Mouse (Mus musculus): Measurements from ENCODE around the gene Plin2. TPM values are rescaled to one million over a fixed set of nuclear protein-coding genes. Genes with fewer than 3 reads are reported as not detected.

Gene Plin2
- polyA plus RNA-seq, 1 experiment: 207 TPM

DNA sequence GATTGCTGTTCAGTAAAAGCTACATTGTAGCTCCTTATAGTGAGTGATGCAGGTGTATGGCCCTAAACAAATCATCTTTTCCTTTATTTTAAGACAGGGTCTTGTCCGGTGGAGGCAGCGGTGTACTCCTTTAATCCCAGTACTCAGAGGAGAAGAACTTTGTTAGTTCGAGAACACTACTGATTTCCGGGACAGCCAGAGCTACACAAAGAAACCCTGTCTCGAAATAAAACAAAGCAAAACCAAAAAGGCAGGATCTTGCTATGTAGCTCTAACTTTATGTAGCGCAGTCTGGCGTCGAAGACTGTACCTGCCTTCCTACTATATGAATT is 57.6 kb downstream of the Plin2 start:
- Histone ChIP-seq H3K4me1 (ENCODE audit: control insufficient read depth, insufficient read depth, low read length) (peaks cover 3% of the 10 kb centered on the region; the same call in 1 of the 2 replicates), H3K4me3 (replicated peaks; ENCODE audit: extremely low read depth, low read depth, low read length) (peak overlapping the region; percentile 55)
- DNase-seq: no peak
- WGBS: 21% methylated on average over 8 of the region's 8 CpGs
- TF ChIP-seq CTCF (IDR thresholded peaks at IDR 0.05; ENCODE audit: insufficient read depth, low read length): no peak
- TF ChIP-seq POLR2A (IDR thresholded peaks at IDR 0.05; ENCODE audit: borderline replicate concordance, extremely low read depth, low read depth, low read length): no peak

DNA sequence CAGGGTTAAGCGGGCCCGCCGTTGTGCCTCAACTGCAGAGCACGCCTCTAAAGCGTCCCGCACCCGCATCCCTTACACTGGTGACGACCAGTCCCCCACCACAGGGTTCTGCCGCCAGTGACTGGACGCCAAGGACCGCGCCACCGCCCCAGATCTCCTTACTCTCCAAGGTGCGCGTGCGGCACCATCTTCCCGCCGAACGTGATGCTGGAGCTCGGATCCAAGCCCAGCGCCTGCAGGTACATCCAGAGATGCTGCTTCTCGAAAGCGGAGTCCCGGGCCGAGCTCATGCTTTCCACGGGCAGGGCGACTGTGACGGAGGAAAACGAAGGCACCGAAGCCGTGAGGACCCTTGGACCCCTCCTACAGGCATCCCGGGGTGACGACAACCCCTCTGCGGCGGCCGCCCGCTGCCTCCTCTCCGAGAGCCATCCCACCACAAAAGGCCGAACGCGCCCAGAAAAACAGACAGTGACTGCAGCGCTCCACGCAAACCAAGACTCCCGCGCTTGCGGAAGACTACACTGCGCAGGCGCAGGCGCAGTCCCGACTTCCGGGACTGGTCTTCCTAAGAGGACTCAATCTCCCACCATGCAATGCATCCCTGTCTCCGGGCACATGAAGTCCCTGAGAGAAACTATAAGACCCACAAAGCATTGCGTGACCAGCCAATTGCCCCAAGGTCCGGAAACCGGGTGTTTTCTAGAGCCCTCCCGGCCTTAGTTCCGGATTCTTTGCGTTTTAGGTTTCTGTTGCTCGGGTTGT is 58.2 kb downstream of the Plin2 start, which contains the start of gene Haus6:
Gene Haus6, minus strand, starts transcription at position 532 of the 765 bp plus-strand sequence.
- TF ChIP-seq POLR2A (IDR thresholded peaks at IDR 0.05; ENCODE audit: borderline replicate concordance, extremely low read depth, low read depth, low read length): no peak; the same call in 1 of the 2 replicates
- TF ChIP-seq CTCF (IDR thresholded peaks at IDR 0.05; ENCODE audit: insufficient read depth, low read length): no peak
- Histone ChIP-seq H3K4me1 (ENCODE audit: control insufficient read depth, insufficient read depth, low read length) (peaks cover 3% of the 10 kb centered on the region; the same call in 1 of the 2 replicates), H3K4me3 (replicated peaks; ENCODE audit: extremely low read depth, low read depth, low read length) (peak within 1 kb of the TSS; percentile 91)
- peak; percentile 83 for DNase-seq
- WGBS: under 1% methylated on average over 59 of the region's 59 CpGs

Other genes starting within 250 kb of the Plin2 start
- gene Saxo1, start 111.7 kb downstream of the Plin2 start, polyA plus RNA-seq (2012; rRNA removed): not detected in 2 replicates
- 42.0 and 43.9 TPM in 2 replicates for gene Rraga, start 94.4 kb downstream of the Plin2 start, polyA plus RNA-seq (2012; rRNA removed)
- gene Haus6, start 58.0 kb downstream of the Plin2 start, polyA plus RNA-seq (2012; rRNA removed): 9.5 and 9.6 TPM in 2 replicates
- 5.9 and 7.3 TPM in 2 replicates for gene Dennd4c, start 78.5 kb upstream of the Plin2 start, polyA plus RNA-seq (2012; rRNA removed)
- gene Rps6, start 187.4 kb upstream of the Plin2 start, polyA plus RNA-seq (2012; rRNA removed): 405 and 533 TPM in 2 replicates
- 179 and 323 TPM in 2 replicates for gene Acer2, start 204.3 kb upstream of the Plin2 start, polyA plus RNA-seq (2012; rRNA removed)